Mouse (Mus musculus) lung, postnatal 0 days (tissue): ENCODE results near the gene Stxbp3.

Experiments
- CTCF ChIP-seq: IDR thresholded peaks from 2 replicates; pipeline ENCODE4 v1.5.1; 2016; ENCODE audit warnings: antibody characterized with exemption, mild to moderate bottlenecking
- EP300 ChIP-seq: IDR thresholded peaks from 2 replicates; pipeline ENCODE4 v1.6.1; 2016; ENCODE audit warnings: antibody characterized with exemption, mild to moderate bottlenecking, control low read depth

DNA sequence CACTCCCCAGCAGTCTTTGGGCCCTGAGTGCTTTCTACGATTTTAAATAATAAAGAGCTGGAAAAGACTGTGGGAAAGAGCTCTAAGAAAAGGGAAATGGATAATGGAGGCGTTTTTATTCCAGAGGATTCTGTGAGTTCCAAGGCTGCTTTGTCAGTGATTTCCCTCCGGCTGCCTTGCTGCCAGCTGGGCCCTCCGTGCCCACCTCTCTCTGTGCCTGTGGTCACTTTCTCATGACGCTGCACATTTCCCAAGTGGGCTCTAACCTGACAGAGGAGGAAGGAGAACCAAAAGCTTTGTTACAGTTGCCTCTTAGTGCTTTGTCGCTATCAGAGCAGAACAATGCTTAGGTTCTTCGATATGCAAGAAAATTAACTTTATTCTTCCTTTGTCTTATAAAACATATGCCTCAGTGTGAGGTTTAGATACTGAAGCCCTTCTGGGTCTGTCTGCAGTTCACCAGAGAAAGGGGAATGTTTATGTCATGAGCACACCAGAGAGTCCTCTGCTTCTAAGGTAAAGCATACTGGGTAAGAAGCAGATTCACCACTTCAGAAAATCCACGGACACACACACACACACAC, 44.5 kb upstream of the Stxbp3 start:
- TF ChIP-seq CTCF (no peak), EP300 (no peak)
